In the genomic region with DNA sequence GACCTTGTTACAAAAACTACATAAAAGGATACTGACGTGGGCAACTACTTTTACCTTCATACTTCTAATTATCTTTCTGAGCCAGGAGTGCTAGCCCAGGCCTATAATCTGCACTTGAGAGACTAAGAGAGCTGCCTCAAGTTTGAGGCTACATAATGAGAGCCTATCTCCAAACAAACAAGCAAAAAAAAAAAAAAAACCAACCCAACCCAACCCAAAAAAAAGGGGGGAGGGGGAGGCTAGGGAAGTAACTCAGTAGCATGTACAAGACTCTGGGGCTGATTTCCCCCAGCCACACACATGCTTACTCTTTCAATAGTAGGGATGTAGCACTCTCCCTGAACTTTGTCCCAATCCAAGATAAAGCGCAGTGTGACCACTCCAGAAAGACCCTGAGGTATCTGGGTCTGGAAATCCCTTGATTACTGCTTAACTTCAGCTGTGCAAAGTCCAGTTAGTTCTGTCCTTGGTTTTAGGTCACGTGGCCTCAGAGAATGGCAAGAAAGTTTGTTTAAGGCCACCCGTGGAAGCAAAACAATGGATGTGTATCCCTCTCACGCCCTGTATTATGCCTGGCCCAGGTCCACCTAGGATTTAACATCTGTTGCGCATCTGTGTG, we compare ENCODE assay signal across 24 mouse cellular contexts. TPM values are rescaled to one million over a fixed set of nuclear protein-coding genes. Genes with fewer than 3 reads are reported as not detected.
DNase-seq lines count a peak whose midpoint lies in the region; ATAC-seq and TF ChIP-seq lines count a peak whose summit lies in the region.
"Had no signal": no experiment of that assay in that cellular context is flagged by ENCODE, and none has a peak within 500 bp of the region (broad histone marks: within the 10 kb centered on the region; RNA-seq: fewer than 3 reads in every experiment).

No protein-coding gene starts in this region.

- H3K4me2 ChIP-seq in liver, embryonic 12.5 days, result no peak overlapping the region
- no peak overlapping the region for H3K4me2 ChIP-seq in forebrain, embryonic 15.5 days (replicated peaks)
- H3K4me2 ChIP-seq: hindbrain, embryonic 14.5 days; liver, embryonic 13.5 days; lung, embryonic 14.5 days; midbrain, embryonic 11.5 days had no signal

- TF ChIP-seq EP300 in MEL (IDR thresholded peaks at IDR 0.05; ENCODE audit: low read depth in 1 of 2, low read length in 2 of 2), result no peak

- DNase-seq in liver, adult 2 months (ENCODE audit: extremely low read depth, low read depth, low spot score), result peak; percentile 54
- peak; percentile 19 for DNase-seq in MEL (ENCODE audit: low read depth, low spot score)
- DNase-seq in kidney, postnatal 10 days, result peak; percentile 11
- DNase-seq in yolk sac, embryonic 10.5 days (ENCODE audit: low spot score), result peak; percentile 67
- no peak for DNase-seq in heart, adult 18-20 months
- DNase-seq: adrenal gland, postnatal 25 days; cerebellum, adult 11-12 months; cerebellum, postnatal 25 days; embryo, embryonic 11 days; forebrain, postnatal 0 days; gastrocnemius, adult 2 months; heart, adult 2 months; heart, postnatal 36 days; liver, embryonic 13.5 days; lung, embryonic 14.5 days; lung, postnatal 36 days; spleen, adult 18-20 months; thymus, adult 18-20 months had no signal

- no peaks in the 10 kb centered on the region for H3K36me3 ChIP-seq in liver, adult 2 months (ENCODE audit: control insufficient read depth, insufficient read depth, low read length)
- no peaks in the 10 kb centered on the region for H3K36me3 ChIP-seq in liver, embryonic 12.5 days
- peaks cover 0 to 6% of the 10 kb centered on the region in 2 experiments; a peak in 2 of 4 replicates for H3K36me3 ChIP-seq in MEL (ENCODE audit: control insufficient read depth in 1 of 2, insufficient read depth in 2 of 2, low read length in 2 of 2)
- no peaks in the 10 kb centered on the region for H3K36me3 ChIP-seq in forebrain, embryonic 15.5 days
- H3K36me3 ChIP-seq: G1E; liver, embryonic 13.5 days had no signal

- no peaks in the 10 kb centered on the region for H3K9me3 ChIP-seq in liver, embryonic 12.5 days (replicated peaks)
- H3K9me3 ChIP-seq in MEL (replicated peaks; ENCODE audit: insufficient read depth, low read length), result no peaks in the 10 kb centered on the region
- no peaks in the 10 kb centered on the region for H3K9me3 ChIP-seq in forebrain, embryonic 15.5 days
- H3K9me3 ChIP-seq: G1E; liver, embryonic 13.5 days had no signal

- no peak overlapping the region for H3K9ac ChIP-seq in liver, adult 2 months (ENCODE audit: low read depth, low read length)
- H3K9ac ChIP-seq in liver, embryonic 12.5 days, result no peak overlapping the region
- no peak overlapping the region for H3K9ac ChIP-seq in MEL (ENCODE audit: control insufficient read depth, low read depth, low read length, poor library complexity, severe bottlenecking)
- no peak overlapping the region for H3K9ac ChIP-seq in forebrain, embryonic 15.5 days (replicated peaks)
- H3K9ac ChIP-seq: forebrain, postnatal 0 days; hindbrain, embryonic 14.5 days; liver, embryonic 13.5 days; lung, embryonic 14.5 days had no signal

- peaks cover 8% of the 10 kb centered on the region for H3K4me1 ChIP-seq in liver, adult 2 months (ENCODE audit: control insufficient read depth, insufficient read depth, low read length)
- H3K4me1 ChIP-seq in liver, embryonic 12.5 days, result no peaks in the 10 kb centered on the region
- H3K4me1 ChIP-seq in MEL (ENCODE audit: control insufficient read depth in 1 of 2, insufficient read depth in 2 of 2, low read length in 2 of 2), result peaks cover 0 to 2% of the 10 kb centered on the region in 2 experiments; a peak in 1 of 4 replicates
- H3K4me1 ChIP-seq in forebrain, embryonic 15.5 days, result peaks cover 9% of the 10 kb centered on the region

- TF ChIP-seq RAD21 in MEL (IDR thresholded peaks at IDR 0.05; ENCODE audit: low read depth, low read length), result no peak

- 47% methylated on average over 6 of the region's 6 CpGs for WGBS in liver, adult 2 months
- 65% methylated on average over 6 of the region's 6 CpGs for WGBS in liver, embryonic 12.5 days (ENCODE audit: insufficient replicate concordance)
- WGBS in forebrain, embryonic 15.5 days, result 69% methylated on average over 6 of the region's 6 CpGs

- no peak for TF ChIP-seq CTCF in liver, adult 2 months (IDR thresholded peaks at IDR 0.05; ENCODE audit: low read depth, low read length)
- TF ChIP-seq CTCF in MEL (IDR thresholded peaks at IDR 0.05 in 2 of 3, conservative IDR thresholded peaks at IDR 0.05 in 1 of 3; ENCODE audit: control insufficient read depth in 1 of 3, insufficient read depth in 1 of 3, low read depth in 2 of 3, low read length in 3 of 3, poor library complexity in 1 of 3, severe bottlenecking in 1 of 3), result no peak

- H3K27ac ChIP-seq in liver, adult 2 months (replicated peaks; ENCODE audit: insufficient read depth, low read depth, low read length), result no peak overlapping the region; the same call in 1 of the 2 replicates
- H3K27ac ChIP-seq in liver, embryonic 12.5 days, result no peak overlapping the region
- no peak overlapping the region for H3K27ac ChIP-seq in MEL (ENCODE audit: control insufficient read depth, low read depth, low read length)
- no peak overlapping the region for H3K27ac ChIP-seq in forebrain, embryonic 15.5 days (replicated peaks)
- H3K27ac ChIP-seq: gastrocnemius, adult 2 months; heart, adult 2 months; hindbrain, embryonic 14.5 days; kidney, postnatal 0 days; liver, embryonic 13.5 days had no signal

- no peak for ATAC-seq in liver, embryonic 12.5 days
- no peak for ATAC-seq in forebrain, embryonic 15.5 days (replicated peaks)
- ATAC-seq: forebrain, postnatal 0 days had no signal

- no peak for TF ChIP-seq POLR2A in liver, adult 2 months (IDR thresholded peaks at IDR 0.05; ENCODE audit: extremely low read depth, insufficient read depth, low read length)
- no peak for TF ChIP-seq POLR2A in MEL (IDR thresholded peaks at IDR 0.05; ENCODE audit: control insufficient read depth in 1 of 2, insufficient read depth in 1 of 2, low read depth in 1 of 2, low read length in 2 of 2, poor library complexity in 1 of 2)

- no peak overlapping the region for H3K4me3 ChIP-seq in liver, adult 2 months (ENCODE audit: insufficient read depth, low read depth, low read length)
- H3K4me3 ChIP-seq in liver, embryonic 12.5 days, result no peak overlapping the region
- no peak overlapping the region for H3K4me3 ChIP-seq in MEL (ENCODE audit: control insufficient read depth in 1 of 2, insufficient read depth in 1 of 2, low read depth in 2 of 2, low read length in 2 of 2)
- H3K4me3 ChIP-seq in forebrain, embryonic 15.5 days, result no peak overlapping the region
- H3K4me3 ChIP-seq: gastrocnemius, adult 2 months; heart, adult 2 months; liver, embryonic 13.5 days had no signal

- no peaks in the 10 kb centered on the region for H3K79me2 ChIP-seq in liver, adult 2 months (ENCODE audit: control insufficient read depth, insufficient read depth, low read length)
- H3K79me2 ChIP-seq in MEL (ENCODE audit: control insufficient read depth, insufficient read depth, low read length, poor library complexity), result peaks cover 8% of the 10 kb centered on the region

- H3K27me3 ChIP-seq in liver, adult 2 months (ENCODE audit: control insufficient read depth, insufficient read depth, low read length), result no peaks in the 10 kb centered on the region
- 0 out of 2 replicates have a peak, but pooled peaks cover 4% of the 10 kb centered on the region for H3K27me3 ChIP-seq in liver, embryonic 12.5 days (replicated peaks)
- no peaks in the 10 kb centered on the region for H3K27me3 ChIP-seq in MEL (ENCODE audit: control insufficient read depth in 1 of 2, insufficient read depth in 2 of 2, low read length in 2 of 2)
- no peaks in the 10 kb centered on the region for H3K27me3 ChIP-seq in forebrain, embryonic 15.5 days
- H3K27me3 ChIP-seq: liver, embryonic 13.5 days had no signal

TF ChIP-seq in MEL, 35 proteins besides CTCF, POLR2A, EP300 and RAD21:
- no peak for TF ChIP-seq NELFE (IDR thresholded peaks at IDR 0.05; ENCODE audit: low read depth, low read length)
- no peak for TF ChIP-seq USF1 (IDR thresholded peaks at IDR 0.05; ENCODE audit: low read depth, low read length)
- no peak for TF ChIP-seq BHLHE40 (IDR thresholded peaks at IDR 0.05; ENCODE audit: borderline replicate concordance, low read depth, low read length)
- no peak for TF ChIP-seq ZMIZ1 (IDR thresholded peaks at IDR 0.05; ENCODE audit: low read depth, low read length)
- peak; percentile 85 for TF ChIP-seq ZNF384 (IDR thresholded peaks at IDR 0.05; ENCODE audit: low read depth, low read length)
- TF ChIP-seq KAT2A (conservative IDR thresholded peaks at IDR 0.05; ENCODE audit: low read depth, low read length), result no peak
TF ChIP-seq in MEL: peak in this region for 1.

RNA-seq across cellular contexts. Expression of gene Ddx3x, which starts 5.1 kb away (rescaled TPM):
- total RNA-seq in liver, adult 2 months (2014; rRNA removed), result 128 and 147 TPM in 2 replicates
- 19.9 and 24.5 TPM in 2 replicates for polyA plus RNA-seq in liver, adult 2 months (2012; rRNA removed)
- 89.7 and 94.7 TPM in 2 replicates for polyA plus RNA-seq in liver, embryonic 12.5 days (2016; fragmentation: Nextera tagmentation; extraction: Ambion mirVana)
- 262 and 275 TPM in 2 replicates for total RNA-seq in MEL (2012; rRNA removed)
- polyA plus RNA-seq in MEL (2012; ENCODE audit: insufficient read depth in 1 of 2, insufficient read length in 2 of 2, low read depth in 1 of 2, low replicate concordance in 2 of 2, missing spikeins in 1 of 2), result 100 to 1,000 TPM; 146 to 267 TPM
- polyA plus RNA-seq in forebrain, embryonic 15.5 days (2015; fragmentation: Nextera tagmentation; extraction: Ambion mirVana), result 124 and 127 TPM in 2 replicates
- 100 to 1,000 TPM in 1 of 2 experiments, 10 to 100 TPM in 1; 95.5 to 185 TPM for total RNA-seq in heart, adult 18-20 months (2021)

Comparison
In these comparisons a context has a peak if more than half of its experiments do, and no peak if none do; other contexts are left out.
1. DNase-seq: peak in liver, adult 2 months (single experiment), MEL (single experiment), kidney, postnatal 10 days (single experiment) and yolk sac, embryonic 10.5 days (single experiment); none in heart, adult 18-20 months (0 of 2).